Mouse (Mus musculus): Measurements from ENCODE around the gene Dync1li2. TPM values are rescaled to one million over a fixed set of nuclear protein-coding genes. Genes with fewer than 3 reads are reported as not detected.

The Dync1li2 gene
- polyA plus RNA-seq, 1 experiment, result 32.1 TPM

DNA sequence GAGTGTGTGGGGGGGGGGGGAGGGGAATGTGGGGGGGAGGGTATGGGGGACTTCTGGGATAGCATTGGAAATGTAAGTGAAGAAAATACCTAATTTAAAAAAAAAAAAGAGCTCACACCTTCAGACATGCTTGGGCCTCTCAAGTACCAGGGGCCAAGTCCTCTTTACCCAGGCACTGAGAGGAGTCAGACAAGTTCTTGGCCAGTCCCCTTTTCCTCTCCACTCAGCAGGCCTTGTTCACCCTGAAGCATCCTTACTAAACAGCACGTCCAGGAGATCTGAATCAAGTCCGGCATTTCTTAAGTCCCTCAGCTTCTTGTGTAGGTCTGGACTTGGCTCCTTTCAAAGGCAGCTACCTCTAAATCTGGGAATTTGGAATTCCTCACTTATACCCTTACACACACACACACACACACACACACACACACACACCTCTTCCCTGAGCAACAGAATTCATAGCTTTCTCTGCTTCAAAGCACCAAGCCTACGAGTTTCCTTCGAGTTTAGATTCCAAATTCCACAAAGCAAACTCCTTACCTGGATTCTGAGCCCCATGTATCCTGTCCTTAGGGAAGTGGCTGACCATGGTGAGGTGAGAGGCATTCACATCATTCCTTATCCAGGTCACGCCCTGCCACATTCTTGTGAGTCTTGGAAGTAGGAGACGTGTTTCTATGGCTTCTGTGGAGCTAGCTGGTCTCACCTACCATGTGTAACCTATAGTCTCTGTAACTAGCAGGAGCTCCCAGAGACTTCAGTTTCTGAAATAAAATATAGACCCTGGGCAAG is 36.3 kb downstream of the Dync1li2 start:
- Histone ChIP-seq H3K4me1 (ENCODE audit: control insufficient read depth, insufficient read depth, low read length) (no peaks in the 10 kb centered on the region), H3K4me3 (replicated peaks; ENCODE audit: extremely low read depth, low read depth, low read length) (no peak overlapping the region)
- DNase-seq, result no peak
- TF ChIP-seq CTCF (IDR thresholded peaks at IDR 0.05; ENCODE audit: insufficient read depth, low read length) (no peak), POLR2A (IDR thresholded peaks at IDR 0.05; ENCODE audit: borderline replicate concordance, extremely low read depth, low read depth, low read length) (no peak)
- 72% methylated on average over 6 of the region's 6 CpGs for WGBS

DNA sequence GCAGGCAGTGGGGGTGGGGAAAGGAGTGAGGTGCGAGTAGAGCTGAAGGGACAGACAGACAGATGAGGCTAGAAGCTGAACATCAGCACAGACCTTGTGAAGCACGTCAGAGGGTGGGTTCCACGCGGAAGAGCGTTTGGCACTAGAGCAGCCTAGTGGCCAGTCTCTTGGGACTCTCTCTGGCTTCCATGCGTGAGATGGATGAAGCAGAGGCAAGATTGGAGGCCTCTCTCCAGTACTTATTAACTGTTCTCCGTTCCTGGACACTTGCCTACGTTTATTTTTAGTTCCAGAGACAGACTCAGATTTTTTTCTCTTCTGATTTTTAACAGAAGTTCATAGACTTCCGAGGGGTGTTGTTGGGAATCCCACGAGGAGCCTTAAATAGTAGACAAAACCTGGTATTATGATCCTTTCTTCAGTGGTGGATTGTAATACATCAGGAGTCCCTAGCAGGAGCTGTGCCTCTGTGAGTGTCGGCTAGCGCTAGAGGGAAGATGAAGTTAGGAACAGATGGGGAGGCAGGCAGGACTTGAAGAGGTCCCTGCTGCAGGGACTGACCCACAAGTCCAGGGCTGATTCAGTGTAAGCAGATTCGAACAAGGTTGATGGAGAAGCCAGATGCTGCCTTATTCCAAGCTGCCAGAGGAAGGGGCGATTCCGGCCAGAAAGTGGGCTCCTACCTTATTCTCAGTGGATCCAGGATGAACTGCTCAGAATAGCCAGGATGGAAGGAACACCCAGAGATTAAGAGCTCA is 37.2 kb downstream of the Dync1li2 start:
- WGBS, result 51% methylated on average over 15 of the region's 15 CpGs
- H3K4me3 ChIP-seq (replicated peaks; ENCODE audit: extremely low read depth, low read depth, low read length), result no peak overlapping the region
- TF ChIP-seq POLR2A (IDR thresholded peaks at IDR 0.05; ENCODE audit: borderline replicate concordance, extremely low read depth, low read depth, low read length) (no peak), CTCF (IDR thresholded peaks at IDR 0.05; ENCODE audit: insufficient read depth, low read length) (no peak)
- DNase-seq, result no peak
- H3K4me1 ChIP-seq (ENCODE audit: control insufficient read depth, insufficient read depth, low read length), result no peaks in the 10 kb centered on the region

DNA sequence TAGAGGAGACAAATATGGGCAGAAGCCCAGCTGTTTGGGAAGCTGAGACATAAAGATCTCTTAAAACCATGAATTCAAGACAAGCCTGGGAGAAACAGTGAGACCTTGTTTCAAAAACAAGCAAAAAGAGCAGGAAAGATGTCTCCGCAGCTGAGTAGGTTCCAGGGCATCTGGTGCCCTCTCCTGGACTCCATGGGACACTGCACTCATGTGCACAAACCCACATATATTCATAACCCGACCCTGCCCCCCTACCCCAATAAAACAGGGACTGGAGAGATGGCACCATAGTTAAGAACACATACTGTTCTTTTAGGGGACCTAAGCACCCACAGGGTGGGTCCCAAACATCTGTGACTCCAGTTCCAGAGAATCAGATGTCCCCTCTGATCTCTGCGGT is 39.3 kb downstream of the Dync1li2 start:
- Histone ChIP-seq H3K4me3 (replicated peaks; ENCODE audit: extremely low read depth, low read depth, low read length) (no peak overlapping the region), H3K4me1 (ENCODE audit: control insufficient read depth, insufficient read depth, low read length) (no peaks in the 10 kb centered on the region)
- peak; percentile 73 for TF ChIP-seq CTCF (IDR thresholded peaks at IDR 0.05; ENCODE audit: insufficient read depth, low read length)
- TF ChIP-seq POLR2A (IDR thresholded peaks at IDR 0.05; ENCODE audit: borderline replicate concordance, extremely low read depth, low read depth, low read length), result no peak
- WGBS, result 77% methylated on average over 3 of the region's 3 CpGs
- no peak for DNase-seq

DNA sequence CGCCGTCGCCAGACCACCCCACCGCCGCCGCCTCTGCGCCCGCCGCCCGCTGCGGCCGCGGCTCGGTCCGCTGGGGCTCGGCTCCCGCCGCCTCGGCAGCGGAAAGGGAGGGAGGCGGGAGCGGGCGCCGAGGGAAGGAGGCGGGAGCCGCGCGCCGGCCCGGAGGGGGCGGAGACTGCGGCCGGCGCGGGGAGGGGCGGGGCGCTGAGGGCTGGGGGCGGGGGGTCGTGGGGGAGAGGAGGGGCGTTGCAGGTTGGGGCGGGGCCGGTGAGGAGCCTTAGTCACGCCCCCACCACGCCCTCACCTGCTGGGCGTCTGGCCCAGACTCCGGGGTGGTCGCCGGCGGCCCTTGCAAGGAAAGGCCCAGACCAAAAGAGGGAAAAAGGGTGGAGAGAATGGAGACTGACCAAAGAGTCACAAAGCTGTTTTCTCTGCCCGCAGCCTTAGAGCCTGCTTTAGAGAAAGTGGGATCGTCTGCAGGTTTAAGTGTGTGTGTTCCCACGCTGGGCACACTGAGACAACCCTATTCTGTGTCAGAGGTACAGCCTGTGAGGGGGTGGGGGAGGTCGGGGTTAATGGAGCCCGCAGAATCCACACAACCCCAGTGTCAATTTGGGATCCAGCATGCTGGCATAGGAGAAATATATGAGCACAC is 47.0 kb downstream of the Dync1li2 start, which contains the start of gene Cmtm4:
Gene Cmtm4 (minus strand): TSS at position 105 of the 655 bp plus-strand sequence.
- 0 out of 2 replicates have a peak, but pooled peaks cover 2% of the 10 kb centered on the region for H3K4me1 ChIP-seq (ENCODE audit: control insufficient read depth, insufficient read depth, low read length)
- peak; percentile 61 for DNase-seq
- TF ChIP-seq CTCF (IDR thresholded peaks at IDR 0.05; ENCODE audit: insufficient read depth, low read length), result no peak
- TF ChIP-seq POLR2A (IDR thresholded peaks at IDR 0.05; ENCODE audit: borderline replicate concordance, extremely low read depth, low read depth, low read length), result no peak
- peak within 1 kb of the TSS; percentile 71 for H3K4me3 ChIP-seq (replicated peaks; ENCODE audit: extremely low read depth, low read depth, low read length)
- 3% methylated on average over 36 of the region's 54 CpGs for WGBS

DNA sequence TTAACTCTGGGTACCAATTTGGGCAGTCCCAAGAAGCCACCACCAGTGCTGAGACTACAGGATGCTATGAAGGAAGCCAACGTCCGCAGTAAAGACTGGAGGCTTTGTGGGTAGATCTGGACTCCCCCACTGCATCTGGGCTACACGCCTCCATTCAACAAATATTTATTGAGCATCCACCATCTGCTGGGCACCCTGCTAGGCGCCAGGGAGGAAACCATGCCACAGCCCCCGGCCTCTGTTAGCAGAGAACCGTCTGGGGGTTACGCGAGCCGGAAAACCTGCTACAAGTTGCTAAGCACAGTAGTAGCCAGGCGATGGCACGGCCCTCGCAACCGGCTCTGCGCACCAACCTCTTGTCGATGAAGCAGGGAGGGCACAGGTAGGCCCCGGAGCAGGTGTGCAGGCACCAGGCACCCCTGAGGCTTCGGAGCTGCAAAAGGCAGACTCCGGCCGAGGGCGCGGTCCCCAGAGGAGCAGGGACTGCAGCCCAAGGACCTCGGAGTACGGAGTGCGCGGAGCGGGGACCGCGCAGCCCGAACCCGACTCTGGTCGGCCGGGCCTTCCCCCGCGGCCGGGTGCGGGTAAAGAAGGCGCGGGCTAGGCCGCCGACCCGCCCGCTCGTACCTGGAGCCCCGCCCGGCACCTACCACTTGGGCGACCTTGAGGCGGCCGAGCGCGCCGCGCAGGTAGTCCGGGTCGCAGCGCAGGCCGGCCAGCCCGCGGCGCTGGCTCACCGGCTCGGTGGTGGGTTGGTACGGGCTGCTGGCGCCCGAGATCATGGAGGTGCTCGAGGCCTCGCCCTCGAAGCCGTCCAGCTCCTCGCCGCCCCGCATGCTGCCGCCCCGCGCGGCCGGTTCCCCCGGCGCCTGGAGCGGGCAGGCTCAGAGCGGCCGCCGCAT is 47.8 kb downstream of the Dync1li2 start:
- peak; percentile 54 for DNase-seq
- Histone ChIP-seq H3K4me3 (replicated peaks; ENCODE audit: extremely low read depth, low read depth, low read length) (peak overlapping the region; percentile 71), H3K4me1 (ENCODE audit: control insufficient read depth, insufficient read depth, low read length) (0 out of 2 replicates have a peak, but pooled peaks cover 2% of the 10 kb centered on the region)
- no peak for TF ChIP-seq CTCF (IDR thresholded peaks at IDR 0.05; ENCODE audit: insufficient read depth, low read length)
- TF ChIP-seq POLR2A (IDR thresholded peaks at IDR 0.05; ENCODE audit: borderline replicate concordance, extremely low read depth, low read depth, low read length), result no peak
- WGBS, result under 1% methylated on average over 81 of the region's 82 CpGs

DNA sequence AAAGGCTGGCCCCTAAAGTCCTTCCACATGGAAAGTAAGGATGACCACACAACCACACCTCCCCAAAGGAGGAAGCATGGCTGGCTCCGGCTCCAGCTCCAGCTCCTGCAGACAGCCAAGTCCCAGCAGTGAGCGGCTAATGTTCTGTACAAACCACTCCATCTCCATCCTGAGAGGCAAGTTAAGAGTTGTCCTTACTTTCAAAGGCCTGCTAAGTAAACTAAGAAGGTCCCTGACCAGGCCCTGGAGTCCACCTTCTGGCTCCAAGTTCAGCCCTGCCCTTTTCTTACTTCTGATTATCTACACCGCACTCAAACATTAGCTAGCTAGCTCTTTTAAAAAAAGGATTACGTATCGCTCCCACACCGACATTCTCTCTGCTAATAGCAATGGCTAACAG is 49.1 kb downstream of the Dync1li2 start:
- peak; percentile 46 for DNase-seq
- Histone ChIP-seq H3K4me3 (replicated peaks; ENCODE audit: extremely low read depth, low read depth, low read length) (no peak overlapping the region), H3K4me1 (ENCODE audit: control insufficient read depth, insufficient read depth, low read length) (0 out of 2 replicates have a peak, but pooled peaks cover 2% of the 10 kb centered on the region)
- 70% methylated on average over 6 of the region's 6 CpGs for WGBS
- TF ChIP-seq POLR2A (IDR thresholded peaks at IDR 0.05; ENCODE audit: borderline replicate concordance, extremely low read depth, low read depth, low read length) (no peak), CTCF (IDR thresholded peaks at IDR 0.05; ENCODE audit: insufficient read depth, low read length) (no peak)

DNA sequence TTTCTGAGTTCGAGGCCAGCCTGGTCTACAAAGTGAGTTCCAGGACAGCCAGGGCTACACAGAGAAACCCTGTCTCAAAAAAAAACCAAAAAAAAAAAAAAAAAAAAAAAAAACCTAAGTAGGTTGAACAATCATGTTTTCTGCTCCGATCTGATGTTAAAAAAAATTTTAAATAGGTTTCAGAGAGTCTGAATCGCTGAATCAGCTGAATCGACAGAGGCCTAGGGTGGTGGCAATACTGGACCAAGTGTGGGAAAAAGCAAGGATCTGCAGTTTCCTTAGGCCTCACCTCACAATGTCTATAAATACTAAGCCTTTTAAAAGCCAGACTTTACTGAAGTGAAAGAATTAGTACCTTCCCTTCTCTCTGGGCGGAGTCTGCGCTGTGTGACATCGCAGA is 49.7 kb downstream of the Dync1li2 start:
- no peak overlapping the region for H3K4me3 ChIP-seq (replicated peaks; ENCODE audit: extremely low read depth, low read depth, low read length)
- no peak for DNase-seq
- 0 out of 2 replicates have a peak, but pooled peaks cover 2% of the 10 kb centered on the region for H3K4me1 ChIP-seq (ENCODE audit: control insufficient read depth, insufficient read depth, low read length)
- TF ChIP-seq POLR2A (IDR thresholded peaks at IDR 0.05; ENCODE audit: borderline replicate concordance, extremely low read depth, low read depth, low read length) (no peak), CTCF (IDR thresholded peaks at IDR 0.05; ENCODE audit: insufficient read depth, low read length) (no peak)
- WGBS, result 91% methylated on average over 7 of the region's 7 CpGs

DNA sequence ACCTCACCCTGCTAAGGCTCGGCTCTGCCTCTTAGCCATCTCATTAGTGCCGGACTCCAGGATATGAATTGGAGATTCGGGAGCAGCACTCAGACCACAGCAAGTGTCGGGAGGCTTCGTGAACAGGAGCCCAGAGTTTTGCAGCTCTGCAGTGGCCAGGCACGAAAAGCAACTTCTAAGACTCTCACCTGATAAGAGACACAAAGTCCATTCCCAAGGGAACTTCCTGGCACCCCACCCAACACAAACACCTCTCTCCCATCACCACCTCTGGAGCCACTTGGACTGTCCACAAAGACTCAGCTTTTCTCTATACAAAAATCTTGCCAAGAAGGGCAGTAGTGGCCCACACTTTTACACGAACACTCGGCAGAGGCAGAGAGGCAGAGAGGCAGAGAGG is 52.6 kb downstream of the Dync1li2 start:
- no peak overlapping the region for H3K4me3 ChIP-seq (replicated peaks; ENCODE audit: extremely low read depth, low read depth, low read length)
- peaks cover 2% of the 10 kb centered on the region; the same call in 1 of the 2 replicates for H3K4me1 ChIP-seq (ENCODE audit: control insufficient read depth, insufficient read depth, low read length)
- no peak for TF ChIP-seq POLR2A (IDR thresholded peaks at IDR 0.05; ENCODE audit: borderline replicate concordance, extremely low read depth, low read depth, low read length)
- TF ChIP-seq CTCF (IDR thresholded peaks at IDR 0.05; ENCODE audit: insufficient read depth, low read length), result no peak
- 70% methylated on average over 8 of the region's 8 CpGs for WGBS
- DNase-seq, result no peak
